Mouse (Mus musculus): ENCODE results near the gene Spx.

Gene Spx

GRCm38 (mm10) chr6:142412906-142413491 lies at the start of gene Spx:
Gene Spx (plus strand): TSS chr6:142413441.
- DNase-seq (ENCODE audit: low read depth, low spot score): no peak

GRCm38 (mm10) chr6:142365742-142366472 lies 47.3 kb upstream of the Spx start:
- no peak for DNase-seq (ENCODE audit: low read depth, low spot score)

- no peak for DNase-seq (ENCODE audit: low read depth, low spot score)
These were observed 46.7 kb upstream of the Spx start for GRCm38 (mm10) chr6:142366473-142367018.

- no peak for DNase-seq (ENCODE audit: low read depth, low spot score)
These were observed 45.7 kb upstream of the Spx start for GRCm38 (mm10) chr6:142367565-142367964.

- no peak for DNase-seq (ENCODE audit: low read depth, low spot score)
These were observed 43.7 kb upstream of the Spx start for GRCm38 (mm10) chr6:142369568-142369967.

- no peak for DNase-seq (ENCODE audit: low read depth, low spot score)
These were observed 36.2 kb upstream of the Spx start for GRCm38 (mm10) chr6:142377081-142377480.

GRCm38 (mm10) chr6:142378576-142379330 lies 34.5 kb upstream of the Spx start:
- no peak for DNase-seq (ENCODE audit: low read depth, low spot score)

GRCm38 (mm10) chr6:142379961-142380360 lies 33.3 kb upstream of the Spx start:
- no peak for DNase-seq (ENCODE audit: low read depth, low spot score)

GRCm38 (mm10) chr6:142381615-142382014 lies 31.6 kb upstream of the Spx start:
- no peak for DNase-seq (ENCODE audit: low read depth, low spot score)

- no peak for DNase-seq (ENCODE audit: low read depth, low spot score)
These were observed 28.7 kb upstream of the Spx start for GRCm38 (mm10) chr6:142384521-142384920.

GRCm38 (mm10) chr6:142386285-142387010 lies 26.8 kb upstream of the Spx start:
- no peak for DNase-seq (ENCODE audit: low read depth, low spot score)

GRCm38 (mm10) chr6:142387011-142387754 lies 26.1 kb upstream of the Spx start, which contains the start of the genes Recql and Golt1b:
Gene Recql (minus strand): TSS chr6:142387087.
Gene Golt1b (plus strand): TSS chr6:142387221.
- DNase-seq (ENCODE audit: low read depth, low spot score): peak; percentile 93

- DNase-seq (ENCODE audit: low read depth, low spot score): no peak
These were observed 25.4 kb upstream of the Spx start for GRCm38 (mm10) chr6:142387755-142388271.

GRCm38 (mm10) chr6:142389101-142389500 lies 24.1 kb upstream of the Spx start:
- DNase-seq (ENCODE audit: low read depth, low spot score): no peak

- no peak for DNase-seq (ENCODE audit: low read depth, low spot score)
These were observed 20.9 kb upstream of the Spx start for GRCm38 (mm10) chr6:142392312-142392711.

GRCm38 (mm10) chr6:142394669-142395068 lies 18.6 kb upstream of the Spx start:
- DNase-seq (ENCODE audit: low read depth, low spot score): no peak

- DNase-seq (ENCODE audit: low read depth, low spot score): no peak
These were observed 17.5 kb upstream of the Spx start for GRCm38 (mm10) chr6:142395756-142396155.

GRCm38 (mm10) chr6:142411140-142411539 lies 2.1 kb upstream of the Spx start:
- DNase-seq (ENCODE audit: low read depth, low spot score): no peak

GRCm38 (mm10) chr6:142413845-142414244 lies 604 bp downstream of the Spx start:
- DNase-seq (ENCODE audit: low read depth, low spot score): no peak

GRCm38 (mm10) chr6:142414597-142414996 lies 1.4 kb downstream of the Spx start:
- no peak for DNase-seq (ENCODE audit: low read depth, low spot score)

- no peak for DNase-seq (ENCODE audit: low read depth, low spot score)
These were observed 11.7 kb downstream of the Spx start for GRCm38 (mm10) chr6:142424976-142425375.
